Comparison of ENCODE assay signal across 21 mouse cellular contexts in the genomic region with DNA sequence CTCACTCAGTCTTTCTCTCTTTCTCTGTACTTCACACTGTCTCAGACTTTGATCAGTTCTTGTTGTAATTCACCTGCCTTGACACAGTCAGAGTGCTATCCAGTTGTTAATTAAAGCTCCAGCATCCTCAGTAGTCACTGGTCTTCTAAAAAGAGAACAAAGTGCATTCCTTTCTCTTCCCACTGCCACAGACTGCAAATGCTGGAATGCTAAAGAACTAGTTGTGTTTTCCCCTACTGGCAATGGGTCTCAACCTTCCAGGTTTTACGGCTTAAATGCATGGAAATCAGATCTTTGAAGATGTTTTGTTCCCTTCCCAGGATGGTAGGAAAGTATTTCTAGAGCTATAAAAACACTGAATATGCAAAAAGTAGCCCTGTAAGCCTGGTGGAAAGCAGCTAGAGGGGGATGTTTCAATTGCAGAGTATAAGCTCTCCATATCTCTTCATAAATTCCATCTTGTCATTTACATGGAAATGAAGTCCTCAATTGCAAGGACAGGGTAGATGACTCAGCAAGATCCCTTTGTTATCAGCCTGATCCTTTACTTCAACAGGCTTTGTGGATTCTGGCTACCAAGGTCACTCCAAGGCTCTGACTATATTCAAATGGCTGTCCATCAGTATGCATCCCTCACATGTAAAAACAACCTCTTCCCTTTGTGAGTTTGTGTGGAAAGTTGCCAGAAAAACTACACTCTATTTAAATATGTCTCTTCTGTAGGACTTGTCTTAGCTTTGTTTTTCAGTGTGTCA. TPM values are rescaled to one million over a fixed set of nuclear protein-coding genes. Genes with fewer than 3 reads are reported as not detected.
A peak's percentile ranks its signal among the peaks of the same experiment; 100 is the strongest.
DNase-seq lines count a peak whose midpoint lies in the region; ATAC-seq and TF ChIP-seq lines count a peak whose summit lies in the region.
"Had no signal": no experiment of that assay in that cellular context is flagged by ENCODE, and none has a peak within 500 bp of the region (broad histone marks: within the 10 kb centered on the region; RNA-seq: fewer than 3 reads in every experiment).

No protein-coding gene starts in this region.

- H3K27me3 ChIP-seq in intestine, postnatal 0 days (replicated peaks; ENCODE audit: control insufficient read depth, insufficient read depth, low read length), result no peaks in the 10 kb centered on the region
- no peaks in the 10 kb centered on the region for H3K27me3 ChIP-seq in intestine, embryonic 15.5 days (replicated peaks)
- no peaks in the 10 kb centered on the region for H3K27me3 ChIP-seq in midbrain, postnatal 0 days (ENCODE audit: insufficient read depth, low read length)
- no peaks in the 10 kb centered on the region for H3K27me3 ChIP-seq in midbrain, embryonic 16.5 days (ENCODE audit: control insufficient read depth, insufficient read depth, low read depth, low read length)
- H3K27me3 ChIP-seq: embryonic facial prominence, embryonic 12.5 days; hindbrain, embryonic 15.5 days; megakaryocyte, embryonic 14.5 days; midbrain, embryonic 15.5 days; Patski had no signal

- H3K4me1 ChIP-seq in intestine, postnatal 0 days (replicated peaks; ENCODE audit: control insufficient read depth, insufficient read depth, low read length), result no peaks in the 10 kb centered on the region
- no peaks in the 10 kb centered on the region for H3K4me1 ChIP-seq in intestine, embryonic 15.5 days (replicated peaks)
- no peaks in the 10 kb centered on the region for H3K4me1 ChIP-seq in midbrain, postnatal 0 days (ENCODE audit: insufficient read depth, low read length)
- H3K4me1 ChIP-seq in midbrain, embryonic 16.5 days (ENCODE audit: control insufficient read depth, insufficient read depth, low read length), result no peaks in the 10 kb centered on the region
- H3K4me1 ChIP-seq: heart, embryonic 10.5 days; hindbrain, embryonic 15.5 days; megakaryocyte, embryonic 14.5 days; midbrain, embryonic 15.5 days had no signal

- 71% methylated on average over 1 of the region's 1 CpGs for WGBS in intestine, postnatal 0 days
- 76% methylated on average over 1 of the region's 1 CpGs for WGBS in intestine, embryonic 15.5 days
- WGBS in midbrain, postnatal 0 days, result 60% methylated on average over 1 of the region's 1 CpGs
- 44% methylated on average over 1 of the region's 1 CpGs for WGBS in midbrain, embryonic 16.5 days

- no peak overlapping the region for H3K27ac ChIP-seq in intestine, postnatal 0 days (ENCODE audit: low read depth, low read length)
- H3K27ac ChIP-seq in intestine, embryonic 15.5 days, result no peak overlapping the region
- no peak overlapping the region for H3K27ac ChIP-seq in midbrain, postnatal 0 days (ENCODE audit: low read depth, low read length)
- no peak overlapping the region for H3K27ac ChIP-seq in midbrain, embryonic 16.5 days (ENCODE audit: low read length)
- H3K27ac ChIP-seq: embryonic facial prominence, embryonic 12.5 days; heart, embryonic 10.5 days; hindbrain, embryonic 15.5 days; midbrain, embryonic 15.5 days had no signal

- no peak overlapping the region for H3K4me3 ChIP-seq in intestine, postnatal 0 days (ENCODE audit: low read depth, low read length)
- H3K4me3 ChIP-seq in intestine, embryonic 15.5 days (replicated peaks), result no peak overlapping the region
- H3K4me3 ChIP-seq in midbrain, postnatal 0 days (ENCODE audit: low read depth, low read length), result no peak overlapping the region
- H3K4me3 ChIP-seq in midbrain, embryonic 16.5 days (ENCODE audit: low read depth, low read length), result no peak overlapping the region
- H3K4me3 ChIP-seq: embryonic facial prominence, embryonic 12.5 days; heart, embryonic 10.5 days; hindbrain, embryonic 15.5 days; megakaryocyte, embryonic 14.5 days; midbrain, embryonic 15.5 days had no signal

- no peak overlapping the region for H3K4me2 ChIP-seq in intestine, postnatal 0 days (replicated peaks; ENCODE audit: low read depth)
- H3K4me2 ChIP-seq in intestine, embryonic 15.5 days (replicated peaks), result no peak overlapping the region
- H3K4me2 ChIP-seq in midbrain, postnatal 0 days (ENCODE audit: low read depth, low read length, poor library complexity, severe bottlenecking), result no peak overlapping the region
- H3K4me2 ChIP-seq in midbrain, embryonic 16.5 days (ENCODE audit: low read length), result no peak overlapping the region
- H3K4me2 ChIP-seq: embryonic facial prominence, embryonic 12.5 days; hindbrain, embryonic 15.5 days; midbrain, embryonic 15.5 days had no signal

- H3K36me3 ChIP-seq in intestine, postnatal 0 days (ENCODE audit: control insufficient read depth, insufficient read depth), result no peaks in the 10 kb centered on the region
- H3K36me3 ChIP-seq in intestine, embryonic 15.5 days, result no peaks in the 10 kb centered on the region
- no peaks in the 10 kb centered on the region for H3K36me3 ChIP-seq in midbrain, postnatal 0 days (ENCODE audit: insufficient read depth, low read length)
- no peaks in the 10 kb centered on the region for H3K36me3 ChIP-seq in midbrain, embryonic 16.5 days (ENCODE audit: control insufficient read depth, insufficient read depth, low read length)
- H3K36me3 ChIP-seq: embryonic facial prominence, embryonic 12.5 days; heart, embryonic 10.5 days; hindbrain, embryonic 15.5 days; midbrain, embryonic 15.5 days had no signal

- H3K9me3 ChIP-seq in intestine, postnatal 0 days (ENCODE audit: control insufficient read depth), result no peaks in the 10 kb centered on the region
- no peaks in the 10 kb centered on the region for H3K9me3 ChIP-seq in intestine, embryonic 15.5 days
- H3K9me3 ChIP-seq in midbrain, postnatal 0 days (ENCODE audit: low read length), result no peaks in the 10 kb centered on the region
- H3K9me3 ChIP-seq in midbrain, embryonic 16.5 days (replicated peaks; ENCODE audit: control insufficient read depth, low read length, poor library complexity, severe bottlenecking), result no peaks in the 10 kb centered on the region
- H3K9me3 ChIP-seq: embryonic facial prominence, embryonic 12.5 days; heart, embryonic 10.5 days; hindbrain, embryonic 15.5 days; megakaryocyte, embryonic 14.5 days; midbrain, embryonic 15.5 days had no signal

- no peak overlapping the region for H3K9ac ChIP-seq in intestine, postnatal 0 days (ENCODE audit: low read depth, low read length)
- no peak overlapping the region for H3K9ac ChIP-seq in intestine, embryonic 15.5 days
- no peak overlapping the region for H3K9ac ChIP-seq in midbrain, postnatal 0 days (replicated peaks; ENCODE audit: low read length, poor library complexity, severe bottlenecking)
- H3K9ac ChIP-seq in midbrain, embryonic 16.5 days (ENCODE audit: low read depth, low read length), result no peak overlapping the region
- H3K9ac ChIP-seq: embryonic facial prominence, embryonic 12.5 days; forebrain, postnatal 0 days; hindbrain, embryonic 15.5 days; liver, postnatal 0 days; midbrain, embryonic 15.5 days had no signal

- no peak for ATAC-seq in intestine, postnatal 0 days
- ATAC-seq in intestine, embryonic 15.5 days, result no peak
- no peak for ATAC-seq in midbrain, postnatal 0 days (ENCODE audit: low FRiP score)
- no peak for ATAC-seq in midbrain, embryonic 16.5 days
- ATAC-seq: activated CD4-positive, CD25-positive, alpha-beta regulatory T cell, adult 4 months; forebrain, postnatal 0 days; liver, postnatal 0 days; midbrain, embryonic 15.5 days; Patski had no signal

- no peak for DNase-seq in midbrain, postnatal 0 days (ENCODE audit: low spot score)
- peak; percentile 89 for DNase-seq in R1 (ENCODE audit: low read depth, low spot score)
- DNase-seq in cerebellum, postnatal 10 days, result no peak
- DNase-seq in kidney, postnatal 36 days, result no peak
- DNase-seq: cerebellum, adult 18-20 months; cerebellum, postnatal 25 days; forebrain, postnatal 0 days; liver, postnatal 0 days; lung, postnatal 36 days; thymus, postnatal 14 days had no signal

- TF ChIP-seq CTCF in intestine, postnatal 0 days (IDR thresholded peaks at IDR 0.05; ENCODE audit: low read depth), result peak; percentile 23; the same call in 1 of the 2 replicates
- peak; percentile 32; the same call in 1 of the 2 replicates for TF ChIP-seq CTCF in midbrain, postnatal 0 days (IDR thresholded peaks at IDR 0.05)

RNA-seq across cellular contexts. Expression of a gene that starts 45.1 kb away (rescaled TPM):
- 10.5 and 12.0 TPM in 2 replicates for polyA plus RNA-seq in intestine, postnatal 0 days (2015; fragmentation: Nextera tagmentation; extraction: Ambion mirVana)
- polyA plus RNA-seq in intestine, embryonic 15.5 days (2015; fragmentation: Nextera tagmentation; extraction: Ambion mirVana), result 39.0 and 43.2 TPM in 2 replicates
- 47.6 and 63.6 TPM in 2 replicates for total RNA-seq in midbrain, postnatal 0 days (2014; rRNA removed)
- polyA plus RNA-seq in midbrain, postnatal 0 days (2015; fragmentation: Nextera tagmentation; extraction: Ambion mirVana), result 66.5 and 78.0 TPM in 2 replicates
- 70.2 and 89.2 TPM in 2 replicates for polyA plus RNA-seq in midbrain, embryonic 16.5 days (2015; fragmentation: Nextera tagmentation; extraction: Ambion mirVana)
- total RNA-seq: hematopoietic stem cell, adult 5-6 weeks had no signal
- polyA plus RNA-seq: activated CD4-positive, CD25-positive, alpha-beta regulatory T cell, adult 4 months; Patski had no signal
